Mouse (Mus musculus) heart, postnatal 4 days (tissue): ENCODE measurements around the gene Xrcc3. TPM values are rescaled to one million over a fixed set of nuclear protein-coding genes. Genes with fewer than 3 reads are reported as not detected.

Experiments used
- DNase-seq: peaks from one replicate; pipeline ENCODE4 v3.0.0; 2021
- total RNA-seq, 2 experiments: library from RNA; stranded (reverse); gene quantifications; 2 replicates each; pipeline ENCODE4 v1.2.3; 2021

The Xrcc3 gene
- total RNA-seq, 2 experiments from 2014 or later = 4.8 to 5.5 TPM

GRCm38 (mm10) chr12:111814769-111815762 is 1.4 kb upstream of the Xrcc3 start:
- no peak for DNase-seq

- no peak for DNase-seq
These were observed 435 bp downstream of the Xrcc3 start for GRCm38 (mm10) chr12:111813111-111813765.

- no peak for DNase-seq
These were observed 1.1 kb downstream of the Xrcc3 start for GRCm38 (mm10) chr12:111812611-111813010.

GRCm38 (mm10) chr12:111812075-111812474 is 1.6 kb downstream of the Xrcc3 start:
- DNase-seq = no peak

- DNase-seq = peak; percentile 81
These were observed 3.9 kb downstream of the Xrcc3 start for GRCm38 (mm10) chr12:111809762-111810161.

GRCm38 (mm10) chr12:111808775-111809174 is 4.9 kb downstream of the Xrcc3 start:
- no peak for DNase-seq

GRCm38 (mm10) chr12:111803538-111803937 is 10.1 kb downstream of the Xrcc3 start:
- DNase-seq = no peak

GRCm38 (mm10) chr12:111800459-111801183 is 13.1 kb downstream of the Xrcc3 start:
- no peak for DNase-seq

GRCm38 (mm10) chr12:111798493-111798892 is 15.2 kb downstream of the Xrcc3 start:
- DNase-seq = no peak

GRCm38 (mm10) chr12:111797251-111797650 is 16.4 kb downstream of the Xrcc3 start:
- no peak for DNase-seq

GRCm38 (mm10) chr12:111795180-111795895 is 18.3 kb downstream of the Xrcc3 start:
- DNase-seq = peak; percentile 70

- no peak for DNase-seq
These were observed 19.0 kb downstream of the Xrcc3 start for GRCm38 (mm10) chr12:111794526-111795179.

GRCm38 (mm10) chr12:111794102-111794501 is 19.6 kb downstream of the Xrcc3 start:
- DNase-seq = peak; percentile 82

- no peak for DNase-seq
These were observed 22.1 kb downstream of the Xrcc3 start for GRCm38 (mm10) chr12:111791474-111792104.

- DNase-seq = no peak
These were observed 23.0 kb downstream of the Xrcc3 start for GRCm38 (mm10) chr12:111790631-111791030.

- DNase-seq = no peak
These were observed 23.6 kb downstream of the Xrcc3 start for GRCm38 (mm10) chr12:111790090-111790489.

- no peak for DNase-seq
These were observed 26.7 kb downstream of the Xrcc3 start for GRCm38 (mm10) chr12:111787015-111787414.

- DNase-seq = no peak
These were observed 28.5 kb downstream of the Xrcc3 start for GRCm38 (mm10) chr12:111785174-111785573.

GRCm38 (mm10) chr12:111779544-111779943 is 34.1 kb downstream of the Xrcc3 start:
- DNase-seq = no peak

GRCm38 (mm10) chr12:111777919-111778318 is 35.8 kb downstream of the Xrcc3 start:
- DNase-seq = no peak

GRCm38 (mm10) chr12:111774845-111775244 is 38.8 kb downstream of the Xrcc3 start:
- DNase-seq = no peak
